Mouse (Mus musculus): ENCODE data around the gene Zfp82. TPM values are rescaled to one million over a fixed set of nuclear protein-coding genes. Genes with fewer than 3 reads are reported as not detected.

Zfp82 gene
- polyA plus RNA-seq, 1 experiment, result 3.9 TPM

GRCm38 (mm10) chr7:30050882-30051548 lies 21.7 kb downstream of the Zfp82 start, which contains the start of gene Zfp14:
Gene Zfp14 (minus strand): TSS chr7:30051380.
- no peak for TF ChIP-seq CTCF (IDR thresholded peaks at IDR 0.05; ENCODE audit: low read depth, low read length)
- TF ChIP-seq POLR2A (IDR thresholded peaks at IDR 0.05; ENCODE audit: borderline replicate concordance, low read depth, low read length), result no peak; the same call in 1 of the 2 replicates
- H3K4me1 ChIP-seq (ENCODE audit: control insufficient read depth, insufficient read depth, low read length), result no peaks in the 10 kb centered on the region

GRCm38 (mm10) chr7:30048126-30048525 lies 24.6 kb downstream of the Zfp82 start:
- Histone ChIP-seq H3K27ac (ENCODE audit: insufficient read depth, low read depth, low read length) (no peak overlapping the region), H3K4me3 (ENCODE audit: insufficient read depth, low read length) (no peak overlapping the region), H3K4me1 (ENCODE audit: control insufficient read depth, insufficient read depth, low read length) (peaks cover 6% of the 10 kb centered on the region)
- no peak for TF ChIP-seq POLR2A (IDR thresholded peaks at IDR 0.05; ENCODE audit: borderline replicate concordance, low read depth, low read length)
- TF ChIP-seq CTCF (IDR thresholded peaks at IDR 0.05; ENCODE audit: low read depth, low read length), result no peak

More at GRCm38 (mm10) chr7:30050882-30051548, 21.7 kb downstream of the Zfp82 start, which contains the start of gene Zfp14:
- H3K4me3 ChIP-seq (ENCODE audit: insufficient read depth, low read length), result peak within 1 kb of the TSS; percentile 69
- no peak within 1 kb of the TSS for H3K27ac ChIP-seq (ENCODE audit: insufficient read depth, low read depth, low read length)

- no peak overlapping the region for H3K27ac ChIP-seq (ENCODE audit: insufficient read depth, low read depth, low read length)
- peaks cover 6% of the 10 kb centered on the region for H3K4me1 ChIP-seq (ENCODE audit: control insufficient read depth, insufficient read depth, low read length)
- no peak overlapping the region for H3K4me3 ChIP-seq (ENCODE audit: insufficient read depth, low read length)
- no peak for TF ChIP-seq CTCF (IDR thresholded peaks at IDR 0.05; ENCODE audit: low read depth, low read length)
- TF ChIP-seq POLR2A (IDR thresholded peaks at IDR 0.05; ENCODE audit: borderline replicate concordance, low read depth, low read length), result no peak
Observed at GRCm38 (mm10) chr7:30044354-30044753, 28.3 kb downstream of the Zfp82 start.

- Histone ChIP-seq H3K27ac (ENCODE audit: insufficient read depth, low read depth, low read length) (no peak overlapping the region), H3K4me1 (ENCODE audit: control insufficient read depth, insufficient read depth, low read length) (no peaks in the 10 kb centered on the region)
- TF ChIP-seq POLR2A (IDR thresholded peaks at IDR 0.05; ENCODE audit: borderline replicate concordance, low read depth, low read length), result no peak
- no peak for TF ChIP-seq CTCF (IDR thresholded peaks at IDR 0.05; ENCODE audit: low read depth, low read length)
Observed at GRCm38 (mm10) chr7:30034331-30034730, 38.4 kb downstream of the Zfp82 start.

GRCm38 (mm10) chr7:30031379-30031778 lies 41.3 kb downstream of the Zfp82 start:
- Histone ChIP-seq H3K27ac (ENCODE audit: insufficient read depth, low read depth, low read length) (no peak overlapping the region), H3K4me1 (ENCODE audit: control insufficient read depth, insufficient read depth, low read length) (no peaks in the 10 kb centered on the region), H3K4me3 (ENCODE audit: insufficient read depth, low read length) (no peak overlapping the region)
- TF ChIP-seq POLR2A (IDR thresholded peaks at IDR 0.05; ENCODE audit: borderline replicate concordance, low read depth, low read length), result no peak
- no peak for TF ChIP-seq CTCF (IDR thresholded peaks at IDR 0.05; ENCODE audit: low read depth, low read length)

More at GRCm38 (mm10) chr7:30034331-30034730, 38.4 kb downstream of the Zfp82 start:
- H3K4me3 ChIP-seq (ENCODE audit: insufficient read depth, low read length), result no peak overlapping the region

- H3K4me3 ChIP-seq (ENCODE audit: insufficient read depth, low read length), result no peak overlapping the region
- no peaks in the 10 kb centered on the region for H3K4me1 ChIP-seq (ENCODE audit: control insufficient read depth, insufficient read depth, low read length)
- H3K27ac ChIP-seq (ENCODE audit: insufficient read depth, low read depth, low read length), result no peak overlapping the region
- TF ChIP-seq POLR2A (IDR thresholded peaks at IDR 0.05; ENCODE audit: borderline replicate concordance, low read depth, low read length), result no peak
- TF ChIP-seq CTCF (IDR thresholded peaks at IDR 0.05; ENCODE audit: low read depth, low read length), result no peak
Observed at GRCm38 (mm10) chr7:30030677-30031076, 42.0 kb downstream of the Zfp82 start.

- Histone ChIP-seq H3K27ac (ENCODE audit: insufficient read depth, low read depth, low read length) (no peak overlapping the region), H3K4me3 (ENCODE audit: insufficient read depth, low read length) (no peak overlapping the region), H3K4me1 (ENCODE audit: control insufficient read depth, insufficient read depth, low read length) (no peaks in the 10 kb centered on the region)
- TF ChIP-seq CTCF (IDR thresholded peaks at IDR 0.05; ENCODE audit: low read depth, low read length) (no peak), POLR2A (IDR thresholded peaks at IDR 0.05; ENCODE audit: borderline replicate concordance, low read depth, low read length) (no peak)
Observed at GRCm38 (mm10) chr7:30028572-30028971, 44.1 kb downstream of the Zfp82 start.

GRCm38 (mm10) chr7:30027331-30027730 lies 45.4 kb downstream of the Zfp82 start:
- H3K4me1 ChIP-seq (ENCODE audit: control insufficient read depth, insufficient read depth, low read length), result no peaks in the 10 kb centered on the region
- TF ChIP-seq CTCF (IDR thresholded peaks at IDR 0.05; ENCODE audit: low read depth, low read length) (no peak), POLR2A (IDR thresholded peaks at IDR 0.05; ENCODE audit: borderline replicate concordance, low read depth, low read length) (no peak)
- H3K27ac ChIP-seq (ENCODE audit: insufficient read depth, low read depth, low read length), result no peak overlapping the region
- no peak overlapping the region for H3K4me3 ChIP-seq (ENCODE audit: insufficient read depth, low read length)

GRCm38 (mm10) chr7:30025358-30025757 lies 47.3 kb downstream of the Zfp82 start:
- TF ChIP-seq POLR2A (IDR thresholded peaks at IDR 0.05; ENCODE audit: borderline replicate concordance, low read depth, low read length) (no peak), CTCF (IDR thresholded peaks at IDR 0.05; ENCODE audit: low read depth, low read length) (no peak)
- H3K27ac ChIP-seq (ENCODE audit: insufficient read depth, low read depth, low read length), result no peak overlapping the region
- no peak overlapping the region for H3K4me3 ChIP-seq (ENCODE audit: insufficient read depth, low read length)
- no peaks in the 10 kb centered on the region for H3K4me1 ChIP-seq (ENCODE audit: control insufficient read depth, insufficient read depth, low read length)

GRCm38 (mm10) chr7:30023800-30024199 lies 48.9 kb downstream of the Zfp82 start:
- no peaks in the 10 kb centered on the region for H3K4me1 ChIP-seq (ENCODE audit: control insufficient read depth, insufficient read depth, low read length)
- H3K27ac ChIP-seq (ENCODE audit: insufficient read depth, low read depth, low read length), result no peak overlapping the region
- no peak overlapping the region for H3K4me3 ChIP-seq (ENCODE audit: insufficient read depth, low read length)
- TF ChIP-seq POLR2A (IDR thresholded peaks at IDR 0.05; ENCODE audit: borderline replicate concordance, low read depth, low read length) (no peak), CTCF (IDR thresholded peaks at IDR 0.05; ENCODE audit: low read depth, low read length) (no peak)
